8 mouse cellular contexts compared by ENCODE assay signal in genomic region chr1:40324955-40325702, GRCm38 (mm10). TPM values are rescaled to one million over a fixed set of nuclear protein-coding genes. Genes with fewer than 3 reads are reported as not detected.
DNase-seq lines count a peak whose midpoint lies in the region; ATAC-seq and TF ChIP-seq lines count a peak whose summit lies in the region.

No protein-coding gene starts in this region.

- H3K9me3 ChIP-seq in lung, embryonic 14.5 days (ENCODE audit: low read depth, low read length) = no peaks in the 10 kb centered on the region
- no peaks in the 10 kb centered on the region for H3K9me3 ChIP-seq in hindbrain, embryonic 14.5 days (ENCODE audit: control insufficient read depth, low read length)

- TF ChIP-seq CTCF in lung, embryonic 14.5 days (IDR thresholded peaks at IDR 0.05; ENCODE audit: low read depth) = no peak

- peak overlapping the region; percentile 46 for H3K4me3 ChIP-seq in lung, embryonic 14.5 days (ENCODE audit: low read depth, low read length)
- peak overlapping the region; percentile 33 for H3K4me3 ChIP-seq in hindbrain, embryonic 14.5 days (replicated peaks; ENCODE audit: low read length)
- peak overlapping the region; percentile 4; the same call in 1 of the 2 replicates for H3K4me3 ChIP-seq in macrophage (ENCODE audit: inconsistent target)

- H3K4me2 ChIP-seq in lung, embryonic 14.5 days = peak overlapping the region; percentile 90
- H3K4me2 ChIP-seq in hindbrain, embryonic 14.5 days (replicated peaks) = peak overlapping the region; percentile 64

- H3K36me3 ChIP-seq in lung, embryonic 14.5 days (ENCODE audit: insufficient read depth) = no peaks in the 10 kb centered on the region
- H3K36me3 ChIP-seq in hindbrain, embryonic 14.5 days (replicated peaks; ENCODE audit: control insufficient read depth, insufficient read depth) = no peaks in the 10 kb centered on the region
- H3K36me3 ChIP-seq in macrophage (ENCODE audit: inconsistent target) = no peaks in the 10 kb centered on the region

- peak; percentile 39 for DNase-seq in lung, embryonic 14.5 days
- no peak for DNase-seq in lung, postnatal 4 days
- DNase-seq in embryo, embryonic 9.5 days (ENCODE audit: extremely low spot score) = peak; percentile 30
- no peak for DNase-seq in hindbrain, embryonic 14.5 days (ENCODE audit: low spot score)
- peak; percentile 45 for DNase-seq in thymus, postnatal 0 days (ENCODE audit: low spot score)
- DNase-seq in left cerebral cortex, postnatal 25 days (ENCODE audit: low spot score in 2 of 2) = no peak
- no peak for DNase-seq in ovary, postnatal 36 days (ENCODE audit: low spot score)

- peak; percentile 23; the same call in 1 of the 2 replicates for ATAC-seq in lung, embryonic 14.5 days (ENCODE audit: insufficient read depth)
- ATAC-seq in hindbrain, embryonic 14.5 days (ENCODE audit: low FRiP score) = no peak

- H3K9ac ChIP-seq in lung, embryonic 14.5 days = peak overlapping the region; percentile 53
- H3K9ac ChIP-seq in hindbrain, embryonic 14.5 days = peak overlapping the region; percentile 49

- intact Hi-C loops in left cerebral cortex, postnatal 25 days (cut with DNase I) = no loop called here

- no peak overlapping the region for H3K27ac ChIP-seq in lung, embryonic 14.5 days (ENCODE audit: low read depth)
- no peak overlapping the region for H3K27ac ChIP-seq in hindbrain, embryonic 14.5 days
- H3K27ac ChIP-seq in macrophage = no peak overlapping the region

- WGBS in lung, embryonic 14.5 days = 2% methylated on average over 22 of the region's 22 CpGs
- 7% methylated on average over 22 of the region's 22 CpGs for WGBS in hindbrain, embryonic 14.5 days
- WGBS in macrophage (ENCODE audit: missing documents) = 37% methylated on average over 22 of the region's 22 CpGs

- H3K79me2 ChIP-seq in macrophage (ENCODE audit: inconsistent target) = no peaks in the 10 kb centered on the region

- peaks cover 10% of the 10 kb centered on the region; the same call in 1 of the 2 replicates for H3K27me3 ChIP-seq in lung, embryonic 14.5 days (ENCODE audit: insufficient read depth, low read length)
- H3K27me3 ChIP-seq in hindbrain, embryonic 14.5 days (ENCODE audit: control insufficient read depth, insufficient read depth, low read length) = peaks cover 34% of the 10 kb centered on the region

- peaks cover 9% of the 10 kb centered on the region; the same call in 1 of the 2 replicates for H3K4me1 ChIP-seq in lung, embryonic 14.5 days (ENCODE audit: insufficient read depth)
- peaks cover 12% of the 10 kb centered on the region for H3K4me1 ChIP-seq in hindbrain, embryonic 14.5 days (replicated peaks; ENCODE audit: control insufficient read depth, insufficient read depth, low read length)

RNA-seq across cellular contexts. Expression of gene Il1rl2, which starts 0.7 kb away (rescaled TPM):
- polyA plus RNA-seq in lung, embryonic 14.5 days (2014; fragmentation: Nextera tagmentation; extraction: Ambion mirVana) = 7.7 and 7.9 TPM in 2 replicates
- 1.0 and 1.3 TPM in 2 replicates for polyA plus RNA-seq in hindbrain, embryonic 14.5 days (2014; fragmentation: Nextera tagmentation; extraction: Ambion mirVana)
- total RNA-seq in macrophage (2018; cell fraction: chromatin; rRNA removed) = 10 to 100 TPM in 2 of 26 experiments, 1 to 10 TPM in 24; 1.7 to 21.7 (median 4.6) TPM
- total RNA-seq in macrophage (2018; cell fraction: cytosol; rRNA removed) = 1 to 10 TPM; 1.3 to 4.6 (median 2.1) TPM
- total RNA-seq in macrophage (2018; cell fraction: nucleus; rRNA removed) = 10 to 100 TPM in 5 of 26 experiments, 1 to 10 TPM in 21; 2.7 to 12.5 (median 5.9) TPM
- 2.2 to 2.9 TPM (median 2.9 TPM) in 3 replicates for polyA plus RNA-seq in macrophage (2018)
- polyA plus RNA-seq in thymus, postnatal 0 days (2015; fragmentation: Nextera tagmentation; extraction: Ambion mirVana) = 5.9 and 7.3 TPM in 2 replicates
- under 1 TPM; 0.46 to 0.73 TPM for total RNA-seq in left cerebral cortex, postnatal 25 days (2021)

Comparison
In these comparisons a context has a peak if more than half of its experiments do, and no peak if none do; other contexts are left out.
1. DNase-seq: peak in lung, embryonic 14.5 days (single experiment), embryo, embryonic 9.5 days (single experiment) and thymus, postnatal 0 days (single experiment); none in lung, postnatal 4 days (0 of 2), hindbrain, embryonic 14.5 days (single experiment), left cerebral cortex, postnatal 25 days (0 of 2) and ovary, postnatal 36 days (single experiment).
2. Peak in every context shown above with its lines, with median percentiles within 50 percentile points of each other: H3K4me3 ChIP-seq.